27 mouse cellular contexts compared by ENCODE assay signal in genomic region chr15:97665770-97666456, GRCm38 (mm10). TPM values are rescaled to one million over a fixed set of nuclear protein-coding genes. Genes with fewer than 3 reads are reported as not detected.
DNase-seq lines count a peak whose midpoint lies in the region; ATAC-seq lines count a peak whose summit lies in the region.
"Had no signal": no experiment of that assay in that cellular context is flagged by ENCODE, and none has a peak within 500 bp of the region (broad histone marks: within the 10 kb centered on the region; RNA-seq: fewer than 3 reads in every experiment).

No protein-coding gene starts in this region.

- ATAC-seq in midbrain, embryonic 11.5 days (ENCODE audit: low FRiP score), result no peak
- ATAC-seq in midbrain, embryonic 15.5 days (replicated peaks), result no peak
- no peak for ATAC-seq in frontal cortex, adult (ENCODE audit: low TSS enrichment)
- ATAC-seq: forebrain, embryonic 15.5 days; midbrain, embryonic 16.5 days had no signal

- H3K4me1 ChIP-seq in midbrain, embryonic 11.5 days (ENCODE audit: control insufficient read depth, insufficient read depth, low read length), result peaks cover 5% of the 10 kb centered on the region; the same call in 1 of the 2 replicates
- H3K4me1 ChIP-seq in midbrain, embryonic 15.5 days, result peaks cover 5% of the 10 kb centered on the region; the same call in 1 of the 2 replicates
- H3K4me1 ChIP-seq: embryonic facial prominence, embryonic 13.5 days; hindbrain, embryonic 15.5 days; neural tube, embryonic 12.5 days had no signal

- no peak overlapping the region for H3K4me2 ChIP-seq in midbrain, embryonic 11.5 days
- H3K4me2 ChIP-seq in midbrain, embryonic 15.5 days, result no peak overlapping the region
- H3K4me2 ChIP-seq: embryonic facial prominence, embryonic 13.5 days; forebrain, embryonic 15.5 days; heart, embryonic 13.5 days; hindbrain, embryonic 15.5 days; kidney, embryonic 15.5 days; neural tube, embryonic 12.5 days had no signal

- no peak overlapping the region for H3K4me3 ChIP-seq in midbrain, embryonic 11.5 days (ENCODE audit: low read depth, low read length)
- no peak overlapping the region for H3K4me3 ChIP-seq in midbrain, embryonic 15.5 days
- H3K4me3 ChIP-seq: embryonic facial prominence, embryonic 13.5 days; forebrain, embryonic 10.5 days; forebrain, embryonic 15.5 days; gastrocnemius, adult 2 months; heart, adult 2 months; heart, embryonic 13.5 days; hindbrain, embryonic 15.5 days; kidney, embryonic 15.5 days; neural tube, embryonic 12.5 days had no signal

- H3K9ac ChIP-seq in midbrain, embryonic 11.5 days (ENCODE audit: low read length), result no peak overlapping the region
- no peak overlapping the region for H3K9ac ChIP-seq in midbrain, embryonic 15.5 days
- H3K9ac ChIP-seq: embryonic facial prominence, embryonic 13.5 days; forebrain, embryonic 15.5 days; heart, embryonic 13.5 days; hindbrain, embryonic 15.5 days; kidney, embryonic 15.5 days; liver, embryonic 14.5 days; neural tube, embryonic 12.5 days had no signal

- DNase-seq in midbrain, embryonic 11.5 days (ENCODE audit: low spot score, missing footprints), result peak; percentile 81
- DNase-seq in CD4-positive, CD25-positive, alpha-beta regulatory T cell, adult 2 months (ENCODE audit: low read depth, low spot score), result peak; percentile 81
- peak; percentile 29 for DNase-seq in MN1 (ENCODE audit: low spot score)
- DNase-seq in naive thymus-derived CD4-positive, alpha-beta T cell, adult 2 months (ENCODE audit: low read depth), result peak; percentile 82
- no peak for DNase-seq in kidney, adult 8-10 months
- DNase-seq: cerebellum, adult 8-10 months; gastrocnemius, adult 2 months; gastrocnemius, postnatal 36 days; heart, adult 2 months; heart, postnatal 10 days; kidney, adult 11 months; layer of hippocampus, postnatal 36 days; left cerebral cortex, postnatal 4 days; lung, adult 2 months; right cerebral cortex, adult 18-20 months; spleen, adult 18-20 months had no signal

- no peak overlapping the region for H3K27ac ChIP-seq in midbrain, embryonic 11.5 days (ENCODE audit: low read depth, low read length)
- no peak overlapping the region for H3K27ac ChIP-seq in midbrain, embryonic 15.5 days
- H3K27ac ChIP-seq: embryonic facial prominence, embryonic 13.5 days; forebrain, embryonic 10.5 days; forebrain, embryonic 15.5 days; gastrocnemius, adult 2 months; heart, adult 2 months; heart, embryonic 13.5 days; hindbrain, embryonic 15.5 days; kidney, embryonic 15.5 days; liver, embryonic 14.5 days; neural tube, embryonic 12.5 days had no signal

- no peaks in the 10 kb centered on the region for H3K36me3 ChIP-seq in midbrain, embryonic 11.5 days (ENCODE audit: control insufficient read depth, insufficient read depth, low read length)
- no peaks in the 10 kb centered on the region for H3K36me3 ChIP-seq in midbrain, embryonic 15.5 days (replicated peaks)
- H3K36me3 ChIP-seq: embryonic facial prominence, embryonic 13.5 days; forebrain, embryonic 15.5 days; heart, embryonic 13.5 days; hindbrain, embryonic 15.5 days; kidney, embryonic 15.5 days; neural tube, embryonic 12.5 days had no signal

- no peaks in the 10 kb centered on the region for H3K27me3 ChIP-seq in midbrain, embryonic 11.5 days (ENCODE audit: control insufficient read depth, insufficient read depth, low read length)
- H3K27me3 ChIP-seq in midbrain, embryonic 15.5 days (replicated peaks), result peaks cover 3% of the 10 kb centered on the region; the same call in 1 of the 2 replicates
- H3K27me3 ChIP-seq: embryonic facial prominence, embryonic 13.5 days; forebrain, embryonic 15.5 days; hindbrain, embryonic 15.5 days; kidney, embryonic 15.5 days; neural tube, embryonic 12.5 days had no signal

- WGBS in midbrain, embryonic 11.5 days, result 74% methylated on average over 25 of the region's 25 CpGs
- 68% methylated on average over 25 of the region's 25 CpGs for WGBS in midbrain, embryonic 15.5 days

- H3K9me3 ChIP-seq in midbrain, embryonic 11.5 days (ENCODE audit: control insufficient read depth, low read length), result no peaks in the 10 kb centered on the region
- no peaks in the 10 kb centered on the region for H3K9me3 ChIP-seq in midbrain, embryonic 15.5 days
- H3K9me3 ChIP-seq: embryonic facial prominence, embryonic 13.5 days; forebrain, embryonic 10.5 days; forebrain, embryonic 15.5 days; heart, embryonic 13.5 days; hindbrain, embryonic 15.5 days; kidney, embryonic 15.5 days; neural tube, embryonic 12.5 days had no signal

RNA-seq across cellular contexts. Expression of gene Rpap3, which starts 39.7 kb away (rescaled TPM):
- polyA plus RNA-seq in midbrain, embryonic 11.5 days (2014; fragmentation: Nextera tagmentation; extraction: Ambion mirVana), result 56.4 and 57.4 TPM in 2 replicates
- 31.1 and 33.7 TPM in 2 replicates for polyA plus RNA-seq in midbrain, embryonic 15.5 days (2015; fragmentation: Nextera tagmentation; extraction: Ambion mirVana)

Comparison
In these comparisons a context has a peak if more than half of its experiments do, and no peak if none do; other contexts are left out.
1. DNase-seq: peak in midbrain, embryonic 11.5 days (single experiment), CD4-positive, CD25-positive, alpha-beta regulatory T cell, adult 2 months (single experiment), MN1 (single experiment) and naive thymus-derived CD4-positive, alpha-beta T cell, adult 2 months (single experiment); none in kidney, adult 8-10 months (0 of 2).